Mouse (Mus musculus) limb, embryonic 12.5 days (tissue): ENCODE data around the gene Camkk1. TPM values are rescaled to one million over a fixed set of nuclear protein-coding genes. Genes with fewer than 3 reads are reported as not detected.
A peak's percentile ranks its signal among the peaks of the same experiment; 100 is the strongest.

Experiments used
- ATAC-seq: fragments of 200-750 bp; cut with Nextera tagmentation; 2 replicates; pipeline ENCODE4 v1.8.0; 2017; ENCODE audit warnings: low read depth, moderate TSS enrichment; ENCODE audit not compliant: insufficient number of reproducible peaks, insufficient read depth, low FRiP score, low TSS enrichment
- H3K27ac ChIP-seq: fragments of 300-500 bp; sonication (generic); 2 replicates; pipeline ENCODE4 v1.5.1; 2016; ENCODE audit warnings: mild to moderate bottlenecking, moderate library complexity
- H3K27me3 ChIP-seq: fragments of 300-500 bp; sonication (generic); 2 replicates; pipeline ENCODE4 v1.6.1; 2016; ENCODE audit warnings: mild to moderate bottlenecking, moderate library complexity
- H3K36me3 ChIP-seq: fragments of 300-500 bp; sonication (generic); 2 replicates; pipeline ENCODE4 v1.6.1; 2016; ENCODE audit warnings: mild to moderate bottlenecking, moderate library complexity
- H3K4me1 ChIP-seq: fragments of 300-500 bp; sonication (generic); replicated peaks from 2 replicates; pipeline ENCODE4 v1.6.1; 2016
- H3K4me2 ChIP-seq: fragments of 300-500 bp; sonication (generic); 2 replicates; pipeline ENCODE4 v1.6.1; 2016; ENCODE audit warnings: mild to moderate bottlenecking, moderate library complexity
- H3K4me3 ChIP-seq: fragments of 300-500 bp; sonication (generic); replicated peaks from 2 replicates; pipeline ENCODE4 v1.5.1; 2016; ENCODE audit warnings: mild to moderate bottlenecking
- H3K9ac ChIP-seq: fragments of 300-500 bp; sonication (generic); replicated peaks from 2 replicates; pipeline ENCODE4 v1.6.1; 2016; ENCODE audit warnings: mild to moderate bottlenecking, moderate library complexity
- H3K9me3 ChIP-seq: fragments of 300-500 bp; sonication (generic); 2 replicates; pipeline ENCODE4 v1.6.1; 2016; ENCODE audit warnings: mild to moderate bottlenecking, moderate library complexity
- WGBS: fragments of 180-500 bp; shearing (Covaris S2); methylation state at CpG from one replicate; pipeline ENCODE4 v1.1.7; 2016; 5-methylcytosine and 5-hydroxymethylcytosine counted together
- polyA plus RNA-seq: library from polyadenylated mRNA; unstranded; fragments of >200 nt; fragmentation: Nextera tagmentation; extraction: Ambion mirVana; gene quantifications from 2 replicates; pipeline ENCODE4 v1.2.1, GENCODE M21; 2016

Camkk1 gene
- polyA plus RNA-seq, 1 experiment from 2014 or later: 9.7 TPM

GRCm38 (mm10) chr11:73036077-73036476 is 17.3 kb downstream of the Camkk1 start:
- WGBS: 82% methylated on average over 7 of the region's 7 CpGs
- Histone ChIP-seq H3K36me3 (no peaks in the 10 kb centered on the region), H3K9ac (no peak overlapping the region), H3K4me2 (no peak overlapping the region), H3K4me1 (peaks cover 5% of the 10 kb centered on the region), H3K27me3 (no peaks in the 10 kb centered on the region), H3K9me3 (no peaks in the 10 kb centered on the region), H3K4me3 (no peak overlapping the region), H3K27ac (no peak overlapping the region)
- no peak for ATAC-seq

DNA sequence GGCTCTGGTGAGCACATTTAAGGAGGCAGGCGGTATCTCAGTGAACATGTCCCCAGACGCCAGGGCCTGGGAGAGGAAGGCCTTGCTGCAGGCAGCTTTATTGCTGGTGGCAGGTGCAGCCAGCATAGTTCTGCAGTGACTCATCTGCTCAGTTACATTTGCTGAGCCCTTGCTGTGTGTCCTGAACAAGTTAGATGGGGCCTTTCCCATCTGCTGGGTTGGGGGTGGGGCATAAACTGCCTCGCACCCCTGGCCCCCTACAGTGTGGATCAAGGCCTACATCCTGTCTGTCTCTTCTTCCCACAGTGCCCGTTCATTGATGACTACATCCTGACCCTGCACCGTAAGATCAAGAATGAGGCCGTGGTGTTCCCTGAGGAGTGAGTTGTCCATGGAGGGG is 18.1 kb downstream of the Camkk1 start:
- Histone ChIP-seq H3K4me3 (no peak overlapping the region), H3K27me3 (no peaks in the 10 kb centered on the region), H3K4me1 (no peaks in the 10 kb centered on the region), H3K9me3 (no peaks in the 10 kb centered on the region), H3K4me2 (no peak overlapping the region), H3K9ac (no peak overlapping the region), H3K27ac (no peak overlapping the region), H3K36me3 (no peaks in the 10 kb centered on the region)
- WGBS: 60% methylated on average over 6 of the region's 6 CpGs
- ATAC-seq: no peak; the same call in 1 of the 2 replicates

DNA sequence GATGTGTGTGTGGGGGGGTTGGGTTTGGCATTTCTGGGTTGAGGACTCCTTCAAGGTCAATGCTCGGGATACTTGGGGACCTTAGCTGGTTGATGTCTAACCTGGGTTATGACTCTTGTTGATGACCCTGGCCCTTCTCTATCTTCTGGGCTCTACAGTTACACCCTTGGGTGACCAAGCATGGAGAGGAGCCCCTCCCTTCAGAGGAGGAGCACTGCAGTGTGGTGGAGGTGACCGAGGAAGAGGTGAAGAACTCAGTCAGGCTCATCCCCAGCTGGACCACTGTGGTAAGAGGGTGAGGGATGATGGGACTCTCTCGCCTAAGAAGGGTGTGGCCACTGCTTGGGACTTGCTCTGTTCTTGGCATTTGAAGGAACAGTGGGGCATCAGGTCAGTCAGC is 18.9 kb downstream of the Camkk1 start:
- Histone ChIP-seq H3K27me3 (no peaks in the 10 kb centered on the region), H3K36me3 (no peaks in the 10 kb centered on the region), H3K27ac (no peak overlapping the region), H3K4me1 (no peaks in the 10 kb centered on the region), H3K4me3 (no peak overlapping the region), H3K9ac (no peak overlapping the region), H3K9me3 (no peaks in the 10 kb centered on the region), H3K4me2 (no peak overlapping the region)
- ATAC-seq: no peak
- 98% methylated on average over 3 of the region's 3 CpGs for WGBS

GRCm38 (mm10) chr11:73039102-73039799 is 20.4 kb downstream of the Camkk1 start:
- WGBS: 59% methylated on average over 9 of the region's 9 CpGs
- H3K9ac ChIP-seq: no peak overlapping the region
- no peaks in the 10 kb centered on the region for H3K9me3 ChIP-seq
- H3K27ac ChIP-seq: no peak overlapping the region
- no peaks in the 10 kb centered on the region for H3K27me3 ChIP-seq
- H3K4me1 ChIP-seq: peaks cover 10% of the 10 kb centered on the region
- ATAC-seq: no peak
- no peaks in the 10 kb centered on the region for H3K36me3 ChIP-seq
- no peak overlapping the region for H3K4me2 ChIP-seq
- no peak overlapping the region for H3K4me3 ChIP-seq

DNA sequence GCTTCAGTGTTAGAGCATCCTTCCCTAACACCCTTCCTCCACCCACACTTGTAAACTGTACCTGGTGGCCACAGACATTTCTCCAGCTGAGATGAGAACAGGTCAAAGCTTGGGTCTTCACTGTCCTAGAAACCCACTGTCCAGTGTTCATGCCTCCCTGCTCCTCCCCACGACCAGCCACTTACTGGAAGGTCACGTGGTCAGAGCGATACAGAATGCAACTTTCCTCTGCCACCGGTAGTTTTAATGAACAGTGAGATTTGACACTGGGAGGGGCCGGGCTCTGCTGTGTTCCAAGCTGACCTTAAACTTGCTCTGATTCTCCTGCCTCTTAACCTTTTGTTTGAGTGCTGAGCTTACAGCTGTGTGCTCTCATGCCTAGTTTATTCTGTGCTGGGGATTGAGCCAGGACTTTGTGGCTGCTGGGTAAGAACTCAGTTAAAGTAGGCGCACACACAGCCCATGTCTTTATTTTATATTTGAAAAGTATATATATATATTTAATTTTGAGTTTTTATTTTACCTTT is 25.5 kb downstream of the Camkk1 start:
- no peak overlapping the region for H3K4me3 ChIP-seq
- H3K27me3 ChIP-seq: no peaks in the 10 kb centered on the region
- no peak overlapping the region for H3K9ac ChIP-seq
- H3K36me3 ChIP-seq: no peaks in the 10 kb centered on the region
- peaks cover 19% of the 10 kb centered on the region for H3K4me1 ChIP-seq
- H3K27ac ChIP-seq: no peak overlapping the region
- 40% methylated on average over 6 of the region's 6 CpGs for WGBS
- H3K9me3 ChIP-seq: no peaks in the 10 kb centered on the region
- no peak for ATAC-seq
- no peak overlapping the region for H3K4me2 ChIP-seq

GRCm38 (mm10) chr11:73044789-73045188 is 26.0 kb downstream of the Camkk1 start:
- Histone ChIP-seq H3K36me3 (no peaks in the 10 kb centered on the region), H3K9me3 (no peaks in the 10 kb centered on the region), H3K9ac (no peak overlapping the region), H3K4me3 (no peak overlapping the region), H3K4me2 (no peak overlapping the region), H3K27me3 (no peaks in the 10 kb centered on the region), H3K27ac (no peak overlapping the region), H3K4me1 (peaks cover 22% of the 10 kb centered on the region)
- 76% methylated on average over 4 of the region's 4 CpGs for WGBS
- no peak for ATAC-seq

GRCm38 (mm10) chr11:73047542-73047996 is 28.8 kb downstream of the Camkk1 start, which contains the start of gene Ncbp3:
TSS of gene Ncbp3 (plus strand) at chr11:73047783.
- Histone ChIP-seq H3K36me3 (peaks cover 25% of the 10 kb centered on the region), H3K4me1 (peaks cover 22% of the 10 kb centered on the region), H3K4me3 (peak within 1 kb of the TSS; percentile 93), H3K4me2 (peak within 1 kb of the TSS; percentile 83), H3K27ac (peak within 1 kb of the TSS; percentile 87), H3K27me3 (no peaks in the 10 kb centered on the region), H3K9ac (peak within 1 kb of the TSS; percentile 92), H3K9me3 (no peaks in the 10 kb centered on the region)
- ATAC-seq: peak; percentile 93
- WGBS: under 1% methylated on average over 39 of the region's 39 CpGs

GRCm38 (mm10) chr11:73048030-73048876 is 29.4 kb downstream of the Camkk1 start:
- WGBS: 1% methylated on average over 55 of the region's 55 CpGs
- Histone ChIP-seq H3K4me3 (peak overlapping the region; percentile 93), H3K27me3 (no peaks in the 10 kb centered on the region), H3K4me2 (peak overlapping the region; percentile 83), H3K4me1 (peaks cover 22% of the 10 kb centered on the region), H3K36me3 (peaks cover 32% of the 10 kb centered on the region), H3K27ac (peak overlapping the region; percentile 87), H3K9ac (peak overlapping the region; percentile 92), H3K9me3 (no peaks in the 10 kb centered on the region)
- ATAC-seq: peak; percentile 54

DNA sequence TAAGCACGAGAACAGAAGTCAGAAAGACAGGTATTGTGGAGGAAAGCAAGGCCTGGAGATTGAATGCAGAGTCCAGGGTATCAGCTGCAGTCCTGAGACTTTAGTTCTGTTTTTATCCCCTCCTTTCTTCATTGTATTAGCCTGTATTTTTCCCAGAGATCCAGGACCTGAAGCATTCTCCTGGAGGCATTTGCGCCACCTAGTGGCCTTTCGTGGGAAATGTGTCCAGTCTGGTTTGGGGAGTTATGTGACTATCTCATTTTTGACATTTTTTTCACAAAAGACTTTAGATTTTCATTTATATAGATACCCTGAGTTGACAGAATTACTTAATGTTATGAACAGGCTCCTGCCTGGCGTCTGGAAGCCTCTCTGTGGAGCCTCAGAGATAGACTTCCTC is 30.5 kb downstream of the Camkk1 start:
- ATAC-seq: no peak
- 12% methylated on average over 4 of the region's 4 CpGs for WGBS
- Histone ChIP-seq H3K27ac (0 out of 2 replicates have a peak overlapping the region, but pooled peaks have one; percentile 35), H3K4me2 (peak overlapping the region; percentile 83), H3K27me3 (no peaks in the 10 kb centered on the region), H3K36me3 (peaks cover 43% of the 10 kb centered on the region), H3K4me1 (peaks cover 12% of the 10 kb centered on the region), H3K9me3 (no peaks in the 10 kb centered on the region), H3K4me3 (peak overlapping the region; percentile 93), H3K9ac (peak overlapping the region; percentile 92; the same call in 1 of the 2 replicates)

DNA sequence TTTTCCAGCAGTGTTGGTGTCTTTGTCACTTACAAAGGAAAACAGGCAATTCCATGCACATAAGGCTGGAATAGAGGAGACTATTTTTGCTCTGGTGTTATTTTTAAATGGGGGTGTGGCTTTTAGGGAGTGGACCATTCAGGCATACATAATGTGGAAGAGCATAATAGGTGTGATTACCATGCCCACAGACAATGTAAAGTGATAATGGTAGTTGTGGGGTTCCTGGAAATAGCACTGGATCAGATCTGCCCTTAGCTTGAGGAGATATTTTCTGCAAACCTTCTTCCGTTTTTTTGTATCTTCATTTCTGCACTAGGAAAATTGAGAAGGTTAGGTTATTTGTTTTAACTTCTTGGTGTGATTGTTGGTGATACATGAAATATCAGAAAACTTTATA is 34.0 kb downstream of the Camkk1 start:
- Histone ChIP-seq H3K9me3 (no peaks in the 10 kb centered on the region), H3K4me3 (no peak overlapping the region), H3K36me3 (peaks cover 77% of the 10 kb centered on the region), H3K27me3 (no peaks in the 10 kb centered on the region), H3K4me1 (peaks cover 12% of the 10 kb centered on the region), H3K27ac (no peak overlapping the region), H3K9ac (no peak overlapping the region), H3K4me2 (no peak overlapping the region)
- WGBS: 98% methylated on average over 1 of the region's 1 CpGs
- no peak for ATAC-seq

DNA sequence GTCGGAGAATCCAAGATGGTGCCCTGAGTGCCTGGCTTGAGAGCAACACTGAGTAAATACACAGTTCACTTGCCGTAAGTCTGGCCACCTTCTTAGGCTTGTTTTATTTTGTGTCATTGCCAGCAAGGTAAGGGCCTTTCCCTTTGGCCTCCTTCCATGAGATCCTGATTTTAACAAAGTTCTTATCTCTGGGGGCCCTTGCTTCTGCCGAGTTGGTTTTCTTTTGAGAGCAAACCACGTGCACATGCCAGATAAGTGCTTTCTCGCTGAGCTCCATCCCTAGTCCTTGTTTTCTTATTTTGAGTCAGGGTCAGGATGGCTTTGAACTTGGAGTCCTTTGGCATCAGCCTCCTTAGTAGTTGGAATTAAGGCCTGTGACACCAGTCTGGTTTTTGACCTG is 38.9 kb downstream of the Camkk1 start:
- Histone ChIP-seq H3K36me3 (peaks cover 83% of the 10 kb centered on the region), H3K9ac (no peak overlapping the region), H3K4me1 (no peaks in the 10 kb centered on the region), H3K4me2 (no peak overlapping the region), H3K9me3 (no peaks in the 10 kb centered on the region), H3K4me3 (no peak overlapping the region), H3K27me3 (no peaks in the 10 kb centered on the region), H3K27ac (no peak overlapping the region)
- ATAC-seq: no peak
- WGBS: 88% methylated on average over 5 of the region's 5 CpGs
